Mouse (Mus musculus) liver, embryonic 13.5 days (tissue): ENCODE data around the gene Scml4. TPM values are rescaled to one million over a fixed set of nuclear protein-coding genes. Genes with fewer than 3 reads are reported as not detected.

Experiments
- ATAC-seq: fragments of 200-750 bp; cut with Nextera tagmentation; 2 replicates; pipeline ENCODE4 v1.8.0; 2017; ENCODE audit warnings: low read depth, mild to moderate bottlenecking, moderate number of reproducible peaks, moderate library complexity
- DNase-seq: peaks from one replicate; pipeline ENCODE4 v3.0.0; 2022
- H3K27ac ChIP-seq: fragments of 300-500 bp; sonication (generic); 2 replicates; pipeline ENCODE4 v1.5.1; 2015; ENCODE audit warnings: moderate library complexity, mild to moderate bottlenecking, inconsistent platforms
- H3K27me3 ChIP-seq: fragments of 300-500 bp; sonication (generic); 2 replicates; pipeline ENCODE4 v1.6.1; 2015; ENCODE audit warnings: mild to moderate bottlenecking, inconsistent platforms
- H3K36me3 ChIP-seq: fragments of 300-500 bp; sonication (generic); 2 replicates; pipeline ENCODE4 v1.6.1; 2015; ENCODE audit warnings: mild to moderate bottlenecking, inconsistent platforms
- H3K4me1 ChIP-seq: fragments of 300-500 bp; sonication (generic); replicated peaks from 2 replicates; pipeline ENCODE4 v1.6.1; 2015; ENCODE audit warnings: inconsistent platforms
- H3K4me2 ChIP-seq: fragments of 300-500 bp; sonication (generic); 2 replicates; pipeline ENCODE4 v1.6.1; 2015; ENCODE audit warnings: inconsistent platforms, mild to moderate bottlenecking, moderate library complexity
- H3K4me3 ChIP-seq: fragments of 300-500 bp; sonication (generic); replicated peaks from 2 replicates; pipeline ENCODE4 v1.5.1; 2015; ENCODE audit warnings: mild to moderate bottlenecking, inconsistent platforms
- H3K9ac ChIP-seq: fragments of 300-500 bp; sonication (generic); 2 replicates; pipeline ENCODE4 v1.6.1; 2015; ENCODE audit warnings: mild to moderate bottlenecking, inconsistent platforms
- H3K9me3 ChIP-seq: fragments of 300-500 bp; sonication (generic); replicated peaks from 2 replicates; pipeline ENCODE4 v1.6.1; 2016; ENCODE audit warnings: inconsistent platforms
- WGBS: fragments of 180-500 bp; shearing (Covaris S2); methylation state at CpG from one replicate; pipeline ENCODE4 v1.1.7; 2015; ENCODE audit not compliant: insufficient replicate concordance; 5-methylcytosine and 5-hydroxymethylcytosine counted together
- polyA plus RNA-seq: library from polyadenylated mRNA; unstranded; fragments of >200 nt; fragmentation: Nextera tagmentation; extraction: Ambion mirVana; gene quantifications from 2 replicates; pipeline ENCODE4 v1.2.1, GENCODE M21; 2015

Gene Scml4
- polyA plus RNA-seq, 1 experiment from 2014 or later: 0.20 TPM

GRCm38 (mm10) chr10:42972504-42973172 is 112.5 kb downstream of the Scml4 start:
- H3K27ac ChIP-seq: no peak overlapping the region
- ATAC-seq: no peak
- H3K4me1 ChIP-seq: peaks cover 7% of the 10 kb centered on the region; the same call in 1 of the 2 replicates
- peaks cover 16% of the 10 kb centered on the region for H3K27me3 ChIP-seq
- no peaks in the 10 kb centered on the region for H3K9me3 ChIP-seq
- H3K36me3 ChIP-seq: no peaks in the 10 kb centered on the region
- no peak overlapping the region; the same call in 1 of the 2 replicates for H3K4me3 ChIP-seq
- 0 out of 2 replicates have a peak overlapping the region, but pooled peaks have one; percentile 23 for H3K4me2 ChIP-seq
- 20% methylated on average over 18 of the region's 18 CpGs for WGBS
- no peak overlapping the region for H3K9ac ChIP-seq
- DNase-seq: peak; percentile 34

GRCm38 (mm10) chr10:42973537-42973936 is 113.4 kb downstream of the Scml4 start:
- peaks cover 7% of the 10 kb centered on the region; the same call in 1 of the 2 replicates for H3K4me1 ChIP-seq
- DNase-seq: no peak
- WGBS: 61% methylated on average over 4 of the region's 4 CpGs

GRCm38 (mm10) chr10:42976577-42976976 is 116.4 kb downstream of the Scml4 start:
- Histone ChIP-seq H3K27ac (no peak overlapping the region), H3K36me3 (no peaks in the 10 kb centered on the region), H3K9ac (no peak overlapping the region), H3K27me3 (peaks cover 12% of the 10 kb centered on the region), H3K9me3 (no peaks in the 10 kb centered on the region), H3K4me2 (no peak overlapping the region), H3K4me3 (no peak overlapping the region), H3K4me1 (peaks cover 7% of the 10 kb centered on the region; the same call in 1 of the 2 replicates)
- WGBS: 64% methylated on average over 6 of the region's 6 CpGs
- no peak for DNase-seq
- ATAC-seq: no peak

More at GRCm38 (mm10) chr10:42973537-42973936, 113.4 kb downstream of the Scml4 start:
- Histone ChIP-seq H3K27ac (no peak overlapping the region), H3K9me3 (no peaks in the 10 kb centered on the region), H3K27me3 (peaks cover 15% of the 10 kb centered on the region), H3K4me3 (no peak overlapping the region), H3K9ac (no peak overlapping the region), H3K36me3 (no peaks in the 10 kb centered on the region), H3K4me2 (no peak overlapping the region)
- no peak for ATAC-seq

DNA sequence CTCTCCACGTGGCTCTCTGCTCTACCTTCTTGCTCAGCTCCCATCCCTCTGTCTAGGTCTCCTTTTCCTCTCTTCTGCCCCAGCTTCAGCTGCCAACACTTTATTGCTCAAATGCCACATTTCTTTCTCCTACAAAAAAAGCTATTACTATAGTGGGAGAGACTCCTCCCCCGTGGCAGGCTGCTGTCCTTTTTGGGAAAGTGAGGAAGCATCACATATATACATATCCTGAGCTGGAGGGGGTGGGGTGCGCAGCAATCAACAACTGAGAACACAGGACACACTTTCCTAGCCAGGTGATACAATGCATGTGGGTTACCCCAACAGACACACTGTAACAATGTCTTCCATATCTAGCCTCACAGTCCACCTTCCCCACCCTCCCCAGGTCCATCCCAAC is 118.2 kb downstream of the Scml4 start:
- Histone ChIP-seq H3K9me3 (no peaks in the 10 kb centered on the region), H3K27me3 (peaks cover 12% of the 10 kb centered on the region), H3K4me1 (no peaks in the 10 kb centered on the region), H3K9ac (no peak overlapping the region), H3K27ac (no peak overlapping the region), H3K36me3 (no peaks in the 10 kb centered on the region), H3K4me2 (no peak overlapping the region), H3K4me3 (no peak overlapping the region)
- ATAC-seq: no peak
- no peak for DNase-seq
- WGBS: 46% methylated on average over 3 of the region's 3 CpGs

GRCm38 (mm10) chr10:42980999-42981757 is 121.0 kb downstream of the Scml4 start:
- H3K36me3 ChIP-seq: no peaks in the 10 kb centered on the region
- no peaks in the 10 kb centered on the region for H3K4me1 ChIP-seq
- H3K9me3 ChIP-seq: no peaks in the 10 kb centered on the region
- H3K9ac ChIP-seq: no peak overlapping the region
- 0 out of 2 replicates have a peak, but pooled peaks cover 3% of the 10 kb centered on the region for H3K27me3 ChIP-seq
- ATAC-seq: no peak
- no peak overlapping the region for H3K4me3 ChIP-seq
- no peak overlapping the region for H3K27ac ChIP-seq
- no peak for DNase-seq
- 62% methylated on average over 7 of the region's 7 CpGs for WGBS
- H3K4me2 ChIP-seq: no peak overlapping the region

DNA sequence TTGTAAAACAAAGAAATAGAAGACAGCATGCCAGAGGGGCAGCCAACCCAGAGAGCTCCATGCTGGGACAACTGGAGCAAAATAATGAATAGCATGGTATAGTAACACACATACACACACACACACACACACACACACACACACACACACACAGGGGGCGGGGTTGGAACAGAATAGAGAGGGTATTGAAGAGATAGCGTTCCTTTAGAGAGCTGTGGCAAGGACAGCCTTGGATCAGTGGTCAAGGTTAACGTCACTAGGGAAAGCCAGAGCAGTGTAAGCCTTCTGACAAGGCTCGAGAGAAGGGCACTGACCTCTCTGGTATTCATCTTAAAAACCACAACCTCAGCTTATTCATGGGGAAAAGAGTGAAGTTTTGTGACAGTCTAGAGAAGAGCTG is 124.7 kb downstream of the Scml4 start:
- H3K36me3 ChIP-seq: no peaks in the 10 kb centered on the region
- H3K4me3 ChIP-seq: no peak overlapping the region
- no peaks in the 10 kb centered on the region for H3K4me1 ChIP-seq
- H3K27me3 ChIP-seq: no peaks in the 10 kb centered on the region
- no peak overlapping the region for H3K27ac ChIP-seq
- 51% methylated on average over 4 of the region's 4 CpGs for WGBS
- H3K4me2 ChIP-seq: no peak overlapping the region
- ATAC-seq (no peak), DNase-seq (no peak)
- H3K9ac ChIP-seq: no peak overlapping the region
- H3K9me3 ChIP-seq: no peaks in the 10 kb centered on the region

DNA sequence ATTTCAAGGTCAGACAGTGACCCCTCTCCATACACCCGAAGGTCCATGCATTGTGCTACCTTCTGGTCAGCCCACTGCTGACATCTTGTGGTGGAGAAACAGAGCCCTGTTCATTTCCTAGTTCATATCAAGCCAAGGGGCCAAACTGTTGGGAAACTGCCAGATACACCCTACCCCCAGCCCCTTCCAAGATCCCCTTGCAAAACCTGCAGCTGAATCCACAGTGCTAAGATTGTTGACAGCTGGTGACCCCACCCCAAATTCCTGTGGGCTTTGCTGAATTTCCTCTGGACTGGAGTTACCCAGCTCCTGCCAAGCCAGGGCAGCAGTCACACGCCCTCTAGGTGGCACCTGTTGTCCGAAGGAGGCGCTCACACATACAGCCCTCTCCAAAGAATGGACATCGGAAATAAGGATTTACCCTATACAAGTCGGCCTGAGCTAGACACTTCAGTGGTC is 127.5 kb downstream of the Scml4 start:
- Histone ChIP-seq H3K36me3 (no peaks in the 10 kb centered on the region), H3K27me3 (peaks cover 10% of the 10 kb centered on the region), H3K4me1 (no peaks in the 10 kb centered on the region), H3K9ac (no peak overlapping the region), H3K27ac (no peak overlapping the region), H3K4me3 (no peak overlapping the region), H3K4me2 (no peak overlapping the region), H3K9me3 (no peaks in the 10 kb centered on the region)
- ATAC-seq (no peak), DNase-seq (no peak)
- WGBS: 15% methylated on average over 6 of the region's 6 CpGs

- H3K9me3 ChIP-seq: no peaks in the 10 kb centered on the region
- ATAC-seq (no peak), DNase-seq (no peak)
- H3K4me3 ChIP-seq: no peak overlapping the region
- H3K4me1 ChIP-seq: no peaks in the 10 kb centered on the region
- peaks cover 20% of the 10 kb centered on the region for H3K27me3 ChIP-seq
- no peak overlapping the region for H3K9ac ChIP-seq
- no peak overlapping the region for H3K27ac ChIP-seq
- H3K4me2 ChIP-seq: no peak overlapping the region
- no peaks in the 10 kb centered on the region for H3K36me3 ChIP-seq
- 47% methylated on average over 15 of the region's 15 CpGs for WGBS
Measured at GRCm38 (mm10) chr10:42988627-42989026, 128.5 kb downstream of the Scml4 start.

GRCm38 (mm10) chr10:42989910-42990309 is 129.7 kb downstream of the Scml4 start:
- no peak overlapping the region for H3K4me3 ChIP-seq
- no peak for DNase-seq
- H3K27me3 ChIP-seq: peaks cover 32% of the 10 kb centered on the region
- H3K4me1 ChIP-seq: no peaks in the 10 kb centered on the region
- no peak for ATAC-seq
- H3K9ac ChIP-seq: no peak overlapping the region
- no peak overlapping the region for H3K4me2 ChIP-seq
- no peaks in the 10 kb centered on the region for H3K9me3 ChIP-seq
- no peaks in the 10 kb centered on the region for H3K36me3 ChIP-seq
- H3K27ac ChIP-seq: no peak overlapping the region
- WGBS: 19% methylated on average over 6 of the region's 6 CpGs

- DNase-seq (no peak), ATAC-seq (no peak)
- Histone ChIP-seq H3K36me3 (no peaks in the 10 kb centered on the region), H3K9ac (no peak overlapping the region), H3K4me3 (no peak overlapping the region), H3K27me3 (peaks cover 37% of the 10 kb centered on the region), H3K4me2 (no peak overlapping the region), H3K9me3 (no peaks in the 10 kb centered on the region), H3K27ac (no peak overlapping the region), H3K4me1 (no peaks in the 10 kb centered on the region)
- WGBS: 63% methylated on average over 9 of the region's 9 CpGs
Measured at GRCm38 (mm10) chr10:42991018-42991417, 130.8 kb downstream of the Scml4 start.

- WGBS: 28% methylated on average over 13 of the region's 13 CpGs
- no peaks in the 10 kb centered on the region for H3K36me3 ChIP-seq
- no peak for DNase-seq
Measured at GRCm38 (mm10) chr10:42994331-42994782, 134.2 kb downstream of the Scml4 start.

More at GRCm38 (mm10) chr10:42994331-42994782, 134.2 kb downstream of the Scml4 start:
- Histone ChIP-seq H3K4me3 (no peak overlapping the region), H3K4me2 (no peak overlapping the region), H3K9ac (no peak overlapping the region), H3K27me3 (peaks cover 37% of the 10 kb centered on the region), H3K27ac (no peak overlapping the region), H3K9me3 (no peaks in the 10 kb centered on the region), H3K4me1 (no peaks in the 10 kb centered on the region)
- no peak for ATAC-seq
